1 mouse cellular context compared by ENCODE assay signal in genomic region chr14:55065391-55065790, GRCm38 (mm10).
TF ChIP-seq lines count a peak whose summit lies in the region.

No protein-coding gene starts in this region.

TF ChIP-seq in ES-E14, 5 proteins besides CTCF, POLR2A, EP300 and RAD21:
- no peak for TF ChIP-seq ZC3H11A (IDR thresholded peaks at IDR 0.05; ENCODE audit: borderline replicate concordance, low read depth, low read length)
- TF ChIP-seq ZNF384 (IDR thresholded peaks at IDR 0.05; ENCODE audit: low read depth, low read length): no peak
- TF ChIP-seq HCFC1 (IDR thresholded peaks at IDR 0.05; ENCODE audit: borderline replicate concordance, insufficient read depth, low read length): no peak
- no peak for TF ChIP-seq CHD2 (IDR thresholded peaks at IDR 0.05; ENCODE audit: low read depth, low read length)
- no peak for TF ChIP-seq MAFK (IDR thresholded peaks at IDR 0.05; ENCODE audit: insufficient read depth, low read depth, low read length)
